Mouse (Mus musculus): Measurements from ENCODE around the gene Pex10. TPM values are rescaled to one million over a fixed set of nuclear protein-coding genes. Genes with fewer than 3 reads are reported as not detected.
A peak's percentile ranks its signal among the peaks of the same experiment; 100 is the strongest.

Gene Pex10
- polyA plus RNA-seq, 1 experiment from 2014 or later = 7.1 TPM

- ATAC-seq (ENCODE audit: low FRiP score, low TSS enrichment) = no peak
- H3K27me3 ChIP-seq (ENCODE audit: control insufficient read depth, insufficient read depth, low read length) = peaks cover 9% of the 10 kb centered on the region
- no peak overlapping the region for H3K27ac ChIP-seq (ENCODE audit: low read depth, low read length)
- H3K36me3 ChIP-seq (ENCODE audit: control insufficient read depth, insufficient read depth, low read length) = no peaks in the 10 kb centered on the region
- H3K4me3 ChIP-seq (ENCODE audit: low read length) = no peak overlapping the region
- no peak overlapping the region for H3K4me2 ChIP-seq (replicated peaks; ENCODE audit: low read depth, low read length)
- H3K9me3 ChIP-seq (ENCODE audit: control insufficient read depth, low read length) = no peaks in the 10 kb centered on the region
- H3K4me1 ChIP-seq (ENCODE audit: control insufficient read depth, insufficient read depth, low read length) = no peaks in the 10 kb centered on the region
- H3K9ac ChIP-seq (ENCODE audit: low read depth, low read length) = no peak overlapping the region
- WGBS = 52% methylated on average over 7 of the region's 7 CpGs
Measured at GRCm38 (mm10) chr4:155050116-155050515, 16.7 kb upstream of the Pex10 start.

- no peak within 1 kb of the TSS for H3K4me3 ChIP-seq (ENCODE audit: low read length)
- H3K4me2 ChIP-seq (replicated peaks; ENCODE audit: low read depth, low read length) = no peak within 1 kb of the TSS
- H3K9ac ChIP-seq (ENCODE audit: low read depth, low read length) = no peak within 1 kb of the TSS; the same call in none of the 2 replicates
- H3K4me1 ChIP-seq (ENCODE audit: control insufficient read depth, insufficient read depth, low read length) = no peaks in the 10 kb centered on the region
- ATAC-seq (ENCODE audit: low FRiP score, low TSS enrichment) = no peak
- no peaks in the 10 kb centered on the region for H3K36me3 ChIP-seq (ENCODE audit: control insufficient read depth, insufficient read depth, low read length)
- no peak within 1 kb of the TSS for H3K27ac ChIP-seq (ENCODE audit: low read depth, low read length)
- no peaks in the 10 kb centered on the region for H3K9me3 ChIP-seq (ENCODE audit: control insufficient read depth, low read length)
- 62% methylated on average over 10 of the region's 10 CpGs for WGBS
- 0 out of 2 replicates have a peak, but pooled peaks cover 3% of the 10 kb centered on the region for H3K27me3 ChIP-seq (ENCODE audit: control insufficient read depth, insufficient read depth, low read length)
Measured at GRCm38 (mm10) chr4:155056724-155057123, 10.1 kb upstream of the Pex10 start, which contains the start of gene Plch2. Gene Plch2 (minus strand): TSS chr4:155056784.

DNA sequence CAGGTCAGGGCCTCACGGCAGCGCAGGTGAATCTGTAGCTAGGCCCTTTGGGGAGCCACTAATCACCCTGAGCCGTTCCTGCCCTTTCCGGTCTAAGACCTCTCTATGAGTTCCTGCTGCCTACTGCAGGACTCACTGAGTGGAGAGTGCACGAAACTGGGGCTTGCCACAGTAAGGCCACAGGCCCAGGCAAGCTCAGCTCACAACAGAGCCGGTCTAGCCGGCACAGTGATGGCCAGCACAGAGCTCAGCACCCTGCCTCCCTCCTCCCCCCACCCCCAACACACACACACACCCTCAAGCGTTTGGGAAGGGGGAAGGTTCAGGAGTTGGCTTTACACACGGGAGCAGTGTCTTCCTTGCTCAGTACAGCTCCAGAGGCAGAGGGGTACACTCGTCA, 8.5 kb upstream of the Pex10 start:
- H3K36me3 ChIP-seq (ENCODE audit: control insufficient read depth, insufficient read depth, low read length) = no peaks in the 10 kb centered on the region
- ATAC-seq (ENCODE audit: low FRiP score, low TSS enrichment) = no peak
- WGBS = 40% methylated on average over 10 of the region's 10 CpGs
- H3K9me3 ChIP-seq (ENCODE audit: control insufficient read depth, low read length) = no peaks in the 10 kb centered on the region
- H3K27me3 ChIP-seq (ENCODE audit: control insufficient read depth, insufficient read depth, low read length) = 0 out of 2 replicates have a peak, but pooled peaks cover 3% of the 10 kb centered on the region
- H3K4me1 ChIP-seq (ENCODE audit: control insufficient read depth, insufficient read depth, low read length) = 0 out of 2 replicates have a peak, but pooled peaks cover 5% of the 10 kb centered on the region
- H3K4me3 ChIP-seq (ENCODE audit: low read length) = no peak overlapping the region
- H3K9ac ChIP-seq (ENCODE audit: low read depth, low read length) = no peak overlapping the region
- H3K27ac ChIP-seq (ENCODE audit: low read depth, low read length) = no peak overlapping the region
- H3K4me2 ChIP-seq (replicated peaks; ENCODE audit: low read depth, low read length) = no peak overlapping the region

- Histone ChIP-seq H3K27ac (ENCODE audit: low read depth, low read length) (peak overlapping the region; percentile 79; the same call in 1 of the 2 replicates), H3K9me3 (ENCODE audit: control insufficient read depth, low read length) (no peaks in the 10 kb centered on the region), H3K4me1 (ENCODE audit: control insufficient read depth, insufficient read depth, low read length) (peaks cover 14% of the 10 kb centered on the region; the same call in 1 of the 2 replicates), H3K4me2 (replicated peaks; ENCODE audit: low read depth, low read length) (peak overlapping the region; percentile 3; the same call in 1 of the 2 replicates), H3K36me3 (ENCODE audit: control insufficient read depth, insufficient read depth, low read length) (peaks cover 6% of the 10 kb centered on the region), H3K27me3 (ENCODE audit: control insufficient read depth, insufficient read depth, low read length) (no peaks in the 10 kb centered on the region), H3K9ac (ENCODE audit: low read depth, low read length) (0 out of 2 replicates have a peak overlapping the region, but pooled peaks have one; percentile 12), H3K4me3 (ENCODE audit: low read length) (no peak overlapping the region)
- no peak for ATAC-seq (ENCODE audit: low FRiP score, low TSS enrichment)
- 24% methylated on average over 3 of the region's 3 CpGs for WGBS
Measured at GRCm38 (mm10) chr4:155063895-155064294, 2.9 kb upstream of the Pex10 start.

GRCm38 (mm10) chr4:155064474-155064873, 2.3 kb upstream of the Pex10 start:
- Histone ChIP-seq H3K27ac (ENCODE audit: low read depth, low read length) (peak overlapping the region; percentile 79), H3K9me3 (ENCODE audit: control insufficient read depth, low read length) (no peaks in the 10 kb centered on the region), H3K36me3 (ENCODE audit: control insufficient read depth, insufficient read depth, low read length) (peaks cover 12% of the 10 kb centered on the region), H3K9ac (ENCODE audit: low read depth, low read length) (no peak overlapping the region), H3K27me3 (ENCODE audit: control insufficient read depth, insufficient read depth, low read length) (no peaks in the 10 kb centered on the region), H3K4me2 (replicated peaks; ENCODE audit: low read depth, low read length) (no peak overlapping the region; the same call in 1 of the 2 replicates), H3K4me1 (ENCODE audit: control insufficient read depth, insufficient read depth, low read length) (peaks cover 14% of the 10 kb centered on the region; the same call in 1 of the 2 replicates), H3K4me3 (ENCODE audit: low read length) (no peak overlapping the region)
- WGBS = 75% methylated on average over 2 of the region's 2 CpGs
- no peak for ATAC-seq (ENCODE audit: low FRiP score, low TSS enrichment)

DNA sequence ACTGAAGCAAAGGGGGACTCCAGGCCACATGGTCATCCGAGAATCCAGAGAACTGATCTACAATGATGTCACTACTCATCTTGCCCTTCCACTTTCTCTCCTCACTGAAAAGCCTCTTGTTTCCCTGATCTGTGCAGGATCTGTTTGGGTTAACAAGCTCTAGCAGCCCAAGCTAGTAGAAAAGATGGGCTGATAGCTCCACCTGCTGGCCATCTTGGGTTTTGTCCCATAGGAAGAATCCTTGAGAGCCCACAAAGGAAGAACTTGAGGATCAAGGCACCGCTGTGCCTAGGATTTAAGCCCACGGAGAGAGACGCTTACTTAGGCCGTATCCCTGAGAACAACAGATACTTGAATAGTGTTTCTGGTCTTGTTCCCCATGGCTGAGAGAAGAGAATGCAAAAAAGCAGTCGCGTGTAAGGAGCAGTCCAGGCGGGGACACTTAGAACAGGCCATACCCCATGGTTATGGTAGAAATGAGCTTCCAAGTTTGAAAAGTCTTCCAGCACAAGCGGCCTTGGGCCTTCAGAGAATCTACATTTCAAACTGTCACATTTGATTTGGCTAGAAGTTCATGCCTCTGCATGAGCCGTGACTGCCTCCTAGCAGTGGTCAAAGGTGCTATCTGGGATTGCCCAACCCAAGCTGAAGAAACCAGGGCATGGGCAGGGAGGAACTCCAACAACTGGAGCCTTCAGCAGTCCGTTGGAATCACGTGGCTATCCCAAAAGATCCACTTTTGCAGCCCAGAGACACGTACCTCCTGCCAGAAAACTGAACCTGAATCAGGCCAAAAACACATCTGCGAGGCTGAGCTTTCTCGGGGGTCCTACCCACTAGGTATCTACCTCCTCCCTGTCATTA, 614 bp upstream of the Pex10 start:
- peak overlapping the region; percentile 75 for H3K4me3 ChIP-seq (ENCODE audit: low read length)
- H3K9ac ChIP-seq (ENCODE audit: low read depth, low read length) = peak overlapping the region; percentile 8; the same call in 1 of the 2 replicates
- 6% methylated on average over 15 of the region's 15 CpGs for WGBS
- H3K9me3 ChIP-seq (ENCODE audit: control insufficient read depth, low read length) = no peaks in the 10 kb centered on the region
- peak overlapping the region; percentile 78 for H3K4me2 ChIP-seq (replicated peaks; ENCODE audit: low read depth, low read length)
- H3K36me3 ChIP-seq (ENCODE audit: control insufficient read depth, insufficient read depth, low read length) = peaks cover 29% of the 10 kb centered on the region
- peak; percentile 52 for ATAC-seq (ENCODE audit: low FRiP score, low TSS enrichment)
- peak overlapping the region; percentile 30; the same call in 1 of the 2 replicates for H3K27ac ChIP-seq (ENCODE audit: low read depth, low read length)
- peaks cover 14% of the 10 kb centered on the region; the same call in 1 of the 2 replicates for H3K4me1 ChIP-seq (ENCODE audit: control insufficient read depth, insufficient read depth, low read length)
- H3K27me3 ChIP-seq (ENCODE audit: control insufficient read depth, insufficient read depth, low read length) = no peaks in the 10 kb centered on the region

DNA sequence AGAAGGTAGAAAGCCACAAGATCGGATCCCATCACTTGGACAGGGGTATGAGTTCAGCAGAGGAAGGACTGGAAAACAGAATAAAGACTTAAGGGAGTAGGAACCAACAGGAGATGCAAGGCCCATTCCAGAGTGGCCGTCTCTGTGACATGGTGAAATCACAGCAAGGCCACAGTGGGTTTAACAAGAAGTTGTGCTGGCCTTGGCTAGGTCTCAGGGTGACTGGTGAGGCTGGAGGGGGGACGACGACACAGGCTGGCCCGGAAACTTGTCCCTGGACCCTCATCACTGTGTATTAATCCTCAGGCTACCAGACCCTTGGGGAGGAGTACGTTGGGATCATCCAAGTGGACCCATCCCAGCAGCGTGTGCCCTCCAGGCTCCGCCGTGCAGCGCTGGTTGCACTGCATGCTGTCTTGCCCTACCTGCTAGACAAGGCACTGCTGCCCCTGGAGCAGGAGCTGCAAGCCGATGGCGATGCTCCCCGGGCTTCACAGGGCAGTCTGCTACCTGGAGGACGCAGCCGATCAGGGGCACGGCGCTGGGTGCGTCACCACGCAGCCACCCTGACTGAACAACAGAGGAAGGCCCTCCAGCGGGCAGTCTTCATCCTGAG, 1.6 kb downstream of the Pex10 start:
- no peak for ATAC-seq (ENCODE audit: low FRiP score, low TSS enrichment)
- peak overlapping the region; percentile 82; the same call in 1 of the 2 replicates for H3K9ac ChIP-seq (ENCODE audit: low read depth, low read length)
- peaks cover 49% of the 10 kb centered on the region for H3K36me3 ChIP-seq (ENCODE audit: control insufficient read depth, insufficient read depth, low read length)
- no peaks in the 10 kb centered on the region for H3K27me3 ChIP-seq (ENCODE audit: control insufficient read depth, insufficient read depth, low read length)
- WGBS = 92% methylated on average over 20 of the region's 20 CpGs
- H3K27ac ChIP-seq (ENCODE audit: low read depth, low read length) = no peak overlapping the region
- H3K4me1 ChIP-seq (ENCODE audit: control insufficient read depth, insufficient read depth, low read length) = peaks cover 8% of the 10 kb centered on the region; the same call in 1 of the 2 replicates
- H3K4me2 ChIP-seq (replicated peaks; ENCODE audit: low read depth, low read length) = no peak overlapping the region
- H3K9me3 ChIP-seq (ENCODE audit: control insufficient read depth, low read length) = no peaks in the 10 kb centered on the region
- no peak overlapping the region for H3K4me3 ChIP-seq (ENCODE audit: low read length)

DNA sequence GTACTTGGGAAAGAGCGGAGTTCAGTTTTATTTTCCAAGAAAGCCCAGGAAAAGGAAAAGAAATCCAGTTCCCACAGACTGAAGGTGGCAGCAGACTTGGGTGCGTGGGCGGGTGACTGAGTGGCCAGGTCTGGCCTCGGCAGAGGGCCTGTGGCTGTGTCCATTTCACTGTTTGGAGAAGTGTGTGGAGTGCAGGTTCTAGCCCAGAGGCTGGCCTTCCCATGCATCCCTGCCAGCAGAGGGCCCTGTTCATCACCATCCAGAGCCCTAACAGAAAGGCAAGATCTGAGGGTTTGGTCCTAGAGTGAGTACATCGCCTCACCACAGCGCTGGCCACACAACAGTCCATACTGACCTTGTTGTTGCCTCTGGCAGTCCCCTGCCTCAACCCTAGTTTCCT, 2.4 kb downstream of the Pex10 start:
- 79% methylated on average over 6 of the region's 6 CpGs for WGBS
- Histone ChIP-seq H3K36me3 (ENCODE audit: control insufficient read depth, insufficient read depth, low read length) (peaks cover 56% of the 10 kb centered on the region), H3K27me3 (ENCODE audit: control insufficient read depth, insufficient read depth, low read length) (no peaks in the 10 kb centered on the region), H3K4me1 (ENCODE audit: control insufficient read depth, insufficient read depth, low read length) (peaks cover 8% of the 10 kb centered on the region; the same call in 1 of the 2 replicates), H3K27ac (ENCODE audit: low read depth, low read length) (no peak overlapping the region), H3K4me2 (replicated peaks; ENCODE audit: low read depth, low read length) (no peak overlapping the region), H3K4me3 (ENCODE audit: low read length) (no peak overlapping the region), H3K9me3 (ENCODE audit: control insufficient read depth, low read length) (no peaks in the 10 kb centered on the region), H3K9ac (ENCODE audit: low read depth, low read length) (no peak overlapping the region)
- no peak for ATAC-seq (ENCODE audit: low FRiP score, low TSS enrichment)
